Mouse (Mus musculus) mouse embryonic stem cell (cell line): ENCODE data around the gene Hecw2.

Experiments used
- in situ Hi-C, 2 experiments: fragments of 300-500 bp; cut with MboI; formaldehyde crosslinking; loops; 1 replicate in 1 of 2; 3 replicates in 1 of 2; pipeline ENCODE4 v1.14.3; 2019 to 2020; ENCODE audit warnings: low sequenced_read_pairs in 2 of 2, low pct_unique_long_range_greater_than_20kb in 1 of 2, mixed read lengths in 1 of 2; ENCODE audit not compliant: unreplicated experiment in 1 of 2

Hecw2 gene

GRCm38 (mm10) chr1:53933308-53933707, 261.7 kb downstream of the Hecw2 start:
- in situ Hi-C loops, result loop anchor here in 1 of 2 experiments (25.0 kb wide), 1 partner anchor 429 kb away; no protein-coding TSS in a partner anchor

- in situ Hi-C loops, result loop anchor here in 1 of 2 experiments (25.0 kb wide), 1 partner anchor 431 kb away; no protein-coding TSS in a partner anchor
Measured at GRCm38 (mm10) chr1:53931314-53931713, 263.7 kb downstream of the Hecw2 start.

- in situ Hi-C loops, result loop anchor here in 1 of 2 experiments (25.0 kb wide), 1 partner anchor 435 kb away; no protein-coding TSS in a partner anchor
Measured at GRCm38 (mm10) chr1:53927605-53928004, 267.4 kb downstream of the Hecw2 start.

GRCm38 (mm10) chr1:53925149-53925901, 269.6 kb downstream of the Hecw2 start:
- in situ Hi-C loops, result loop anchor here in 1 of 2 experiments (25.0 kb wide), 1 partner anchor 437 kb away; no protein-coding TSS in a partner anchor

- in situ Hi-C loops, result loop anchor here in 1 of 2 experiments (25.0 kb wide), 1 partner anchor 600 kb away; no protein-coding TSS in a partner anchor
Measured at GRCm38 (mm10) chr1:53911848-53912247, 283.1 kb downstream of the Hecw2 start.

- in situ Hi-C loops, result loop anchor here in 1 of 2 experiments (25.0 kb wide), 1 partner anchor 602 kb away; no protein-coding TSS in a partner anchor
Measured at GRCm38 (mm10) chr1:53910251-53910650, 284.7 kb downstream of the Hecw2 start.

- in situ Hi-C loops, result loop anchor here in 1 of 2 experiments (25.0 kb wide), 1 partner anchor 603 kb away; no protein-coding TSS in a partner anchor
Measured at GRCm38 (mm10) chr1:53909118-53909517, 285.9 kb downstream of the Hecw2 start.

- in situ Hi-C loops, result loop anchor here in 1 of 2 experiments (25.0 kb wide), 1 partner anchor 606 kb away; no protein-coding TSS in a partner anchor
Measured at GRCm38 (mm10) chr1:53906175-53906574, 288.8 kb downstream of the Hecw2 start.

GRCm38 (mm10) chr1:53900416-53900815, 294.6 kb downstream of the Hecw2 start:
- in situ Hi-C loops, result loop anchor here in 1 of 2 experiments (25.0 kb wide), 1 partner anchor 612 kb away; no protein-coding TSS in a partner anchor

GRCm38 (mm10) chr1:53894299-53894698, 300.7 kb downstream of the Hecw2 start:
- in situ Hi-C loops, result no loop called here

GRCm38 (mm10) chr1:53890380-53890779, 304.6 kb downstream of the Hecw2 start:
- in situ Hi-C loops, result no loop called here

- in situ Hi-C loops, result loop anchor here (5.0 to 10.0 kb wide), 2 partner anchors 165 to 173 kb away; no protein-coding TSS in a partner anchor
Measured at GRCm38 (mm10) chr1:53889806-53890205, 305.2 kb downstream of the Hecw2 start.

- in situ Hi-C loops, result loop anchor here in 1 of 2 experiments (10.0 kb wide), 1 partner anchor 158 kb away; no protein-coding TSS in a partner anchor
Measured at GRCm38 (mm10) chr1:53882480-53882879, 312.5 kb downstream of the Hecw2 start.

GRCm38 (mm10) chr1:53875919-53876318, 319.0 kb downstream of the Hecw2 start:
- in situ Hi-C loops, result no loop called here

- in situ Hi-C loops, result no loop called here
Measured at GRCm38 (mm10) chr1:53867316-53867715, 327.7 kb downstream of the Hecw2 start.

- in situ Hi-C loops, result no loop called here
Measured at GRCm38 (mm10) chr1:53866374-53866902, 328.5 kb downstream of the Hecw2 start.

GRCm38 (mm10) chr1:53864046-53864445, 330.9 kb downstream of the Hecw2 start:
- in situ Hi-C loops, result no loop called here

GRCm38 (mm10) chr1:53860611-53861010, 334.4 kb downstream of the Hecw2 start:
- in situ Hi-C loops, result no loop called here

GRCm38 (mm10) chr1:53859175-53859574, 335.8 kb downstream of the Hecw2 start:
- in situ Hi-C loops, result no loop called here
